Mouse (Mus musculus) stomach, adult 2 months (tissue): ENCODE data around the gene Rorb. TPM values are rescaled to one million over a fixed set of nuclear protein-coding genes. Genes with fewer than 3 reads are reported as not detected.

Source experiments
- polyA plus RNA-seq: library from polyadenylated mRNA; depleted of rRNA; stranded (reverse); fragments of >200 nt; gene quantifications from 2 replicates; pipeline ENCODE4 v1.2.3, GENCODE M21; 2012; rRNA removed

The Rorb gene
- polyA plus RNA-seq, result not detected in 2 replicates

GRCm38 (mm10) chr19:19110793-19111427 is at the start of gene Rorb:
TSS of gene Rorb (minus strand) at chr19:19111196.

